Mouse (Mus musculus) cerebellum, adult 8-10 months (tissue): Measurements from ENCODE around the gene Amd1.
A peak's percentile ranks its signal among the peaks of the same experiment; 100 is the strongest.

Experiments
- DNase-seq: peaks from one replicate; pipeline ENCODE4 v3.0.0; 2022

Gene Amd1

GRCm38 (mm10) chr10:40249625-40250024 lies 52.4 kb downstream of the Amd1 start:
- no peak for DNase-seq

- DNase-seq: no peak
Observed at GRCm38 (mm10) chr10:40247166-40247716, 54.7 kb downstream of the Amd1 start.

- DNase-seq: peak; percentile 70
Observed at GRCm38 (mm10) chr10:40246374-40247165, 55.4 kb downstream of the Amd1 start, which contains the start of gene Rpf2. Gene Rpf2 (minus strand): TSS chr10:40247036.

GRCm38 (mm10) chr10:40237826-40238225 lies 64.2 kb downstream of the Amd1 start:
- DNase-seq: no peak
